Mouse (Mus musculus): ENCODE measurements at regions not wholly inside any gene's neighbourhood (a gene's known extent, or its start where the extent isn't known, plus 50 kb on each side); places are given as distances from the start of the nearest gene placed in this dataset.
"Not testable (repeated sequence)": the region's sequence is repeated elsewhere in the genome, so short reads cannot be mapped to it uniquely, and the experiment has no call there.

GRCm38 (mm10) chr3:50639907-50640323 lies 196.5 kb upstream of the Slc7a11 start:
- DNase-seq, result no peak

DNA sequence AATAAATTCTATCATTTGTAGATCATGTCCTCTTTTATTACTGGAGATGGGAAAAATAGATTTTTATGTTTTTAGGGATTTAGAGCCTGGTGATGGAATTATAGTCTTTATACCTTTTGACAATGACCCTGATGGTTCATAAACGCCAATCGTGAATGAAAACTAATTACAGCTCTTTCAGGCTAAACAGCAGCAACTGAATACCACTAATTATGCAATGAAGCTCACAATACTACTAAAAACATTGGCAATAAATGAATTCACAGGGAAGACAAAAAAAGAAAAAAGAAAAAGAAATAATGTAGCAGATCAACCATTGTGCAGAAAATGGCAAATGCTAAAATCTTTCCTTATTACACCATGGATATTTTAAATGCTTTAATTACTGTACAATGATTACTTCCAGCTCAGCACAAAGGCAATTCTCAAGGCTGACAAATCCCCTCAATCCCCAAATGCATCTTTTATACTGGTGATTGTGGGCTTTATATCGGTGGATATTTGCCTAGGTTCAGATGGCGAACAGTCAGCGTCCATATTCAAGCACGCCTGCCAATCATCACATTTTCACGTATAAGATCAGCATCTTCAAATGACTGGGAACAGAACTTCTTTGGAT lies 191.2 kb upstream of the Slc7a11 start:
- no peak for DNase-seq

DNA sequence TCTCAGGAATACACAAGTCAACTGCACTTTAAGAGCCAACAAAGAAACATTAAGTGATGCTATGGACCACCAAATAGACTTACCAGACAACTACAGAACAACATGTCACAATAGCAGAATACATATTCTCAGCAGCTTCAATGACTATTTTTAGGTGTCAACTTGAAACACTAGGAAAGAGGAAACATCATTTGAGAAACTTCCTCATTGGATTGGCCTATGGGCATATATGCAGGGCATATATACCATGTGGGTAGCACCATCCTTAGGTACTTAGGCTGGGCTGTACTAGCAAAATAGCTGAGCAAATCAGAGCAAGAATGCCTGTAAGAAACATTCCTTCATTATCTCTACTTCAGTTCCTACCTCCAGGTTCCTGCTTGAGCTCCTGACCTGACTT lies 187.9 kb upstream of the Slc7a11 start:
- DNase-seq, result no peak

DNA sequence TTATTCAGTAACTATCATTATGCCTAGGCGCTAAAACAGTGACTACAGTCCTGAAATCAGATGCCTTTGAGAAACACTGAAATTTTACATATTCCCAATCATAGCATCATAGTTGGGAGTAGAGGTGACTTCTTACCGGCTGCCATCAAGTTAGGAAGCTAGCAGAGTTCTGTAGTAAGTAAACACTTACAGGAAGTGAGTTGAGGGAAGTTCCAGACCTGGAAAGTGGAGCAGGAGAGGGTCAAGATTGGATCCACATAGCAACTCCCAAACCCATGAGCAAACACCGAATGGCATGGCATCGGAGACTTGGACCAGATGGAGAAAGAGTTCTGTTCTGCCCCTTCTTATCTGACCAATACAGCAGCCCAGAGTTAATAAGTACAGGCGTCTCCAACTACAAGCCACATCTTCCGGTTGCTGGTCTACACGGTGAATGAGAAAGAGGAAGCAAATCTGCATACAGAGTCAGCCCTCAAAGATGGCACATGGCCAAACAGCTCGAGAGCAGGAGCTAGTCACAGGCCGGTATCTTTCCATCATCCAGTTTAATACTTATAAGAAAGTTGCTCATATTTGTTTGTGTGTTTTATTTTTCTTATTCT lies 184.8 kb upstream of the Slc7a11 start:
- DNase-seq, result no peak

- not testable (repeated sequence) for DNase-seq
These were observed 177.8 kb upstream of the Slc7a11 start for GRCm38 (mm10) chr3:50621176-50621575.

DNA sequence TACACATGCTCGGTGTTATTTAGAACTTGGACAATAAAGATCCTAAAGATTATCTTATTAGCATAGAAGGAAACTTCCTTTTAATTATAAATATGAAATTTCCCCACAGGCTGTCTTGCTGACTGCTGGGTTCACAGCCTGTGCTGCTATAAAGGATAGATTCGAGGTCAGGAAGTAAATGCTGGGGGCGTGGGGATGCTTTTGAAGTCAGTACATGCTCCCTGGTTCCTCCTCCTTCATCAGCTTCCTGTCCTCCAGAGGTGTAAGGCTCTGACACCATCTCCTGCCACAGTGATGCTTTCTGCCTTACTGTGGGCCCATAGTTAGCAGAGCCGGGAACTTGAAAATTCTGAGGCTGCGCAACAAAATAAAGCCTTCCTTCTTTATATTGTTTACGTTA lies 175.6 kb upstream of the Slc7a11 start:
- no peak for DNase-seq

- no peak for DNase-seq
These were observed 172.2 kb upstream of the Slc7a11 start for GRCm38 (mm10) chr3:50615384-50616285.

GRCm38 (mm10) chr3:50613011-50613410 lies 169.6 kb upstream of the Slc7a11 start:
- no peak for DNase-seq

GRCm38 (mm10) chr3:50609341-50610012 lies 166.1 kb upstream of the Slc7a11 start:
- DNase-seq, result no peak

- no peak for DNase-seq
These were observed 164.3 kb upstream of the Slc7a11 start for GRCm38 (mm10) chr3:50607736-50608135.

GRCm38 (mm10) chr3:50606986-50607385 lies 163.6 kb upstream of the Slc7a11 start:
- peak; percentile 41 for DNase-seq

- no peak for DNase-seq
These were observed 162.3 kb upstream of the Slc7a11 start for GRCm38 (mm10) chr3:50605750-50606149.

DNA sequence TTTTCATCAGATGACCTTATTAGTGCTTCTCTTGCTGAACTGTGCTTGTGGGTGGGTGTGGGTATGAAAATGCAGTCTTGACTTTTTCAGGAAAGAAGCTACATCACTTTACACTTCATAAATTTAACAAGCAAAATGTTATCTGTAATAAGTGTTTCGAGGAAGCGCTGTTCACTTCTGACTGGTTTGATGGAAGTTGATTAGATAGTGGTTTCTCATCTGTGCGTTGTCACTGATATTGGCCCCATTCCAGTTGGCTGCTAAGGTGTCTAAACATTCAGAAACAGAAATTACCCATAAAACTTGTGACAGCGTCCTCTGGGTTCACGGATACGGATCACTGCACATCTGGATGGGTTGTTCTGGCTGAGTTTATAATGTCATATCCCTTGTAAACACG lies 159.8 kb upstream of the Slc7a11 start:
- no peak for DNase-seq

DNA sequence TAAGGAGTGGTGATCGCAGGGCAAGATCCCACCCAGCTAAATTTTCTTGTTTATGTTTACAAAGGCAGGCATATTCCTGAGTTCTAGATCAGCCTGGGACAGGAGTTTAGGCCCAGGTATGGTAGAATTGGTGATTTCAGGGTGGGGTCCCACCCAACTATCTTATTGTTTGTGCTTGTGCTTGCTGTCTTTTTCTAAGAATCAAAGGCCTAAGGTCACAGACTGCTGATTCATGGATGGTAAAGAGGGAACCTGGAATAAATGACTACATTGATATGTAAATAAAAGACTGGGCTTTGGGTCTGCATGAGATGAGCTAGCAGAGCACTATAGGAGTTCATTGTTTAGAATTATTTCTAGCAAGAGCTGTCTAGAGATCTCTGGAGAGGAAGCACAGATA lies 152.3 kb upstream of the Slc7a11 start:
- DNase-seq, result no peak

GRCm38 (mm10) chr3:50584323-50584722 lies 140.9 kb upstream of the Slc7a11 start:
- no peak for DNase-seq

GRCm38 (mm10) chr3:50583475-50583874 lies 140.1 kb upstream of the Slc7a11 start:
- DNase-seq, result no peak

DNA sequence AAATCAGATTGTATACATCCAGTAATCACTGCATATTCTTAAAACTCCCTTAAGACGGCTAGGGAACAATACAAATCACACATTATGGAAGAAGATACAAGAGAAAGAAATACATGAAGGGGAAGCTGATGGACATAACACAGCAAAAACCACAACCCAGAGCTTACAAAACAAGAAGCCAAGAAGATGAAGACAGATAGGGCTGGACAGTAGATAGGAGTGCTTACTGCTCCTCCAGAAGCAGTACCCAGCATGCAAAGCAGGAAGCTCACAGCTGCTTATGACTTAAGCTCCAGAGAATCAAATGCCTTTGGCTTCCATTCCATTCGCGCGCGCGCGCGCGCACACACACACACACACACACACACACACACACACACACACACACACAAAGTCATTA lies 131.0 kb upstream of the Slc7a11 start:
- no peak for DNase-seq

GRCm38 (mm10) chr3:50570027-50570426 lies 126.6 kb upstream of the Slc7a11 start:
- DNase-seq, result no peak

DNA sequence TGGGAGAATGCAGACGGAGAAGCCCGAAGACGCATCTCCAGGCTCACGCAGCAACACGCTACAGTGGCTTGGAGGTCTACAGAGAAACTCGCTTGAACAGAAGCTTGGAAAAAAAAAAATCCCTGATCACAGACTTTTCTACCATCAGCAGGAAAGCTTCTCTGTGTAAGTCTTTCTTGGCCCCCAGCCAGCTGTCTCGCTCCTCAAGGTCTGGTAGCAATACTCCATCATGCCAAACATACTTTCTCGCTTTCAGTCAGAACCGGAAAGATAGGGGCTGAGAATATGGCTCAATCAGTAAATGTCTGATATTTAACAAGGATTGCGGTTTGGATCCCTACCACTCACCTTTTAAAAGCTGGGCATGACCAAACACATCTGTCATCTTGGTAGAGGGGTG lies 126.2 kb upstream of the Slc7a11 start:
- DNase-seq, result no peak

- DNase-seq, result no peak
These were observed 110.7 kb upstream of the Slc7a11 start for GRCm38 (mm10) chr3:50554150-50554549.

DNA sequence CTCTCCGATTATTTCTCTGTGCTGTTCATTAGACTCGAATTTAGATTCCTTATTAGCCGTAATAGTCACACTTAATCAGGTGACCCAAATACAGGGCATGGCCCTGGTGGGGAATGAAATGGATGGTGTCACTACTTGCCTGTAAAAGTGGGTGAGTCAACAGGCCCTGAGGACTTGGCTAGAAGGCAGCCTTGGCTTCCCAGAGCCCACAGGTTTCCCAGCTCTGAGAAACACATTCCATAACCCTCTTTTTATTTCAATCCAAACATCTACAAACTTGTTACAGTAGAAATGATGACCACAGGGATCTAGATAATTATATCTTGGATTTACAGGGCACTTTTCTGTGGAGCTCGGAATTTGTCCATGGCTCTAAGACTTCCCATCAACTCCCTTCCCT lies 105.2 kb upstream of the Slc7a11 start:
- DNase-seq, result no peak

DNA sequence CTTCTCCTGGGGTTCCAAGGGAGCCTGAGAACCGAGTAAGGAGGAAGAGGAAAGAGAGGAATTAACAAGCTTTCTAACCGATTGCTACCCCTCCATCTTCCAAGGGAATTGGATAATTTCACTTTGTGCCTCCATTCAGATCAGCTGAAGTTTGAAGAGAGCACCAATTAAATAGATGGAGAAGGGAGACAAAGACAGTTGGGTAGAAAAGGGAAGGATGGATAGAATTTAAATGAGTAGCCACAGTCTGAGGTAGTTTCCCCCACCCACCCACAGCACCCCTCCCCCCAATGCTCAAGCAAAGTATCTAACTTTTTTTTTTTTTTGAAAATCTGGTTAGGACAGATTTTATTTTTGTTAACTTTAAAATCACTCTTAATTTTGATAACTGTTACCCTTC lies 87.2 kb upstream of the Slc7a11 start:
- no peak for DNase-seq

- no peak for DNase-seq
These were observed 80.6 kb upstream of the Slc7a11 start for GRCm38 (mm10) chr3:50524006-50524405.

All from cerebellum, adult 8-10 months (tissue).